Mouse (Mus musculus) embryo, embryonic 11.5 days (tissue): ENCODE results near the gene Fmo3.

Experiments
- DNase-seq: peaks from one replicate; pipeline ENCODE4 v3.0.0-alpha.2; 2012; ENCODE audit warnings: low read depth, low spot score

Fmo3 gene

GRCm38 (mm10) chr1:162931310-162931875 lies 52.9 kb downstream of the Fmo3 start:
- no peak for DNase-seq

GRCm38 (mm10) chr1:162930631-162931030 lies 53.7 kb downstream of the Fmo3 start:
- no peak for DNase-seq

GRCm38 (mm10) chr1:162929146-162929545 lies 55.2 kb downstream of the Fmo3 start:
- DNase-seq, result no peak

- no peak for DNase-seq
Measured at GRCm38 (mm10) chr1:162925121-162925520, 59.2 kb downstream of the Fmo3 start.

GRCm38 (mm10) chr1:162916661-162917060 lies 67.7 kb downstream of the Fmo3 start:
- DNase-seq, result no peak

- DNase-seq, result no peak
Measured at GRCm38 (mm10) chr1:162914932-162915556, 69.3 kb downstream of the Fmo3 start.

- DNase-seq, result no peak
Measured at GRCm38 (mm10) chr1:162912085-162912484, 72.2 kb downstream of the Fmo3 start.
